In the genomic region with DNA sequence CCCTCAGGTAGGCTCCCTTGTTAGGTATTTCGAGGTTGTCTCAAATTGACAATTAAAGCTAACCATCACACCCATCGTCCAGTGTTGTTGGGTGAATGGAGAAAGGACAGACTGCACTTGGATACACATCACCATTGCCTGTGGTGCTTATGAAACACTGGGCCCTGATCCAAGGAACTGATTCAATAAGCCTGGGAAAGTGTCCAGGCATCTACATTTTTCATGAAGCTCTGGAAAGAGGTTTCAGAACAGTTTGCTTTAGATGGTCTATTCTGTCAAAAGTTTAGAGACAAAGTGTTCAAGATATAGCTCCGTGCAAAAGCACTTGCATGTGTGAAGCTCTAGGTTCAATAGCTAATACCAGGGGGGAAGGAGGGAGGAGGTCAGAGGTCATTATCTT, we compare ENCODE assay signal across 9 mouse cellular contexts. TPM values are rescaled to one million over a fixed set of nuclear protein-coding genes. Genes with fewer than 3 reads are reported as not detected.
A peak's percentile ranks its signal among the peaks of the same experiment; 100 is the strongest.
DNase-seq lines count a peak whose midpoint lies in the region; ATAC-seq and TF ChIP-seq lines count a peak whose summit lies in the region.
"Had no signal": no experiment of that assay in that cellular context is flagged by ENCODE, and none has a peak within 500 bp of the region (broad histone marks: within the 10 kb centered on the region; RNA-seq: fewer than 3 reads in every experiment).

No protein-coding gene starts in this region.

- H3K36me3 ChIP-seq in heart, embryonic 12.5 days, result peaks cover 9% of the 10 kb centered on the region
- no peaks in the 10 kb centered on the region; the same call in 1 of the 2 replicates for H3K36me3 ChIP-seq in stomach, postnatal 0 days (ENCODE audit: control insufficient read depth, insufficient read depth, low read length)

- H3K4me1 ChIP-seq in heart, embryonic 12.5 days (replicated peaks), result no peaks in the 10 kb centered on the region
- H3K4me1 ChIP-seq in stomach, postnatal 0 days (replicated peaks; ENCODE audit: control insufficient read depth, insufficient read depth), result peaks cover 4% of the 10 kb centered on the region; the same call in 1 of the 2 replicates
- H3K4me1 ChIP-seq: megakaryocyte, embryonic 14.5 days had no signal

- no peak for ATAC-seq in heart, embryonic 12.5 days (ENCODE audit: insufficient number of reproducible peaks, low FRiP score)
- ATAC-seq in stomach, postnatal 0 days (ENCODE audit: low FRiP score, low TSS enrichment), result peak; percentile 71; the same call in 1 of the 2 replicates

- no peak overlapping the region for H3K9ac ChIP-seq in heart, embryonic 12.5 days
- H3K9ac ChIP-seq in stomach, postnatal 0 days (ENCODE audit: low read length), result no peak overlapping the region

- TF ChIP-seq EP300 in stomach, postnatal 0 days (optimal IDR thresholded peaks at IDR 0.05), result no peak

- WGBS in heart, embryonic 12.5 days, result 88% methylated on average over 3 of the region's 3 CpGs
- 37% methylated on average over 3 of the region's 3 CpGs for WGBS in stomach, postnatal 0 days

- DNase-seq in heart, adult 11 months, result peak; percentile 95
- DNase-seq in testis, postnatal 14 days (ENCODE audit: low spot score), result peak; percentile 15
- no peak for DNase-seq in testis, postnatal 10 days (ENCODE audit: low spot score)
- DNase-seq in left cerebral cortex, adult 8-10 months (ENCODE audit: low spot score in 2 of 2), result peak; percentile 25 to 70
- no peak for DNase-seq in stomach, postnatal 0 days (ENCODE audit: low spot score)
- no peak for DNase-seq in thymus, postnatal 4 days
- no peak for DNase-seq in spleen, postnatal 4 days (ENCODE audit: low spot score in 2 of 2)

- H3K27me3 ChIP-seq in heart, embryonic 12.5 days (replicated peaks), result no peaks in the 10 kb centered on the region
- no peaks in the 10 kb centered on the region for H3K27me3 ChIP-seq in stomach, postnatal 0 days (ENCODE audit: control insufficient read depth, insufficient read depth, low read length)
- H3K27me3 ChIP-seq: megakaryocyte, embryonic 14.5 days had no signal

- no peaks in the 10 kb centered on the region; the same call in 1 of the 2 replicates for H3K9me3 ChIP-seq in heart, embryonic 12.5 days (replicated peaks)
- no peaks in the 10 kb centered on the region for H3K9me3 ChIP-seq in stomach, postnatal 0 days (ENCODE audit: control insufficient read depth, low read length)

- H3K4me2 ChIP-seq in heart, embryonic 12.5 days, result no peak overlapping the region
- no peak overlapping the region for H3K4me2 ChIP-seq in stomach, postnatal 0 days (replicated peaks; ENCODE audit: low read depth)

- H3K27ac ChIP-seq in heart, embryonic 12.5 days (ENCODE audit: poor library complexity, severe bottlenecking), result no peak overlapping the region
- peak overlapping the region; percentile 49; the same call in 1 of the 2 replicates for H3K27ac ChIP-seq in stomach, postnatal 0 days (replicated peaks)

- H3K4me3 ChIP-seq in heart, embryonic 12.5 days, result no peak overlapping the region
- H3K4me3 ChIP-seq in stomach, postnatal 0 days (ENCODE audit: low read depth, low read length), result no peak overlapping the region
- H3K4me3 ChIP-seq: megakaryocyte, embryonic 14.5 days had no signal

- no peak for TF ChIP-seq CTCF in stomach, postnatal 0 days (IDR thresholded peaks at IDR 0.05; ENCODE audit: low read depth)

RNA-seq across cellular contexts. Expression of a gene that starts 38.6 kb away (rescaled TPM):
- 17.8 and 19.4 TPM in 2 replicates for polyA plus RNA-seq in heart, embryonic 12.5 days (2016; fragmentation: Nextera tagmentation; extraction: Ambion mirVana)
- 10 to 100 TPM; 33.1 to 52.1 (median 41.7) TPM for total RNA-seq in left cerebral cortex, adult 8-10 months (2022)
- 13.9 and 20.6 TPM in 2 replicates for polyA plus RNA-seq in stomach, postnatal 0 days (2015; fragmentation: Nextera tagmentation; extraction: Ambion mirVana)

Comparison
In these comparisons a context has a peak if more than half of its experiments do, and no peak if none do; other contexts are left out.
1. DNase-seq: peak in heart, adult 11 months (single experiment), testis, postnatal 14 days (single experiment) and left cerebral cortex, adult 8-10 months (2 of 2); none in testis, postnatal 10 days (single experiment), stomach, postnatal 0 days (single experiment), thymus, postnatal 4 days (single experiment) and spleen, postnatal 4 days (0 of 2).